Mouse (Mus musculus): ENCODE results near the gene Pomgnt1. TPM values are rescaled to one million over a fixed set of nuclear protein-coding genes. Genes with fewer than 3 reads are reported as not detected.

Gene Pomgnt1
- polyA plus RNA-seq, 1 experiment from 2014 or later = 74.8 TPM

DNA sequence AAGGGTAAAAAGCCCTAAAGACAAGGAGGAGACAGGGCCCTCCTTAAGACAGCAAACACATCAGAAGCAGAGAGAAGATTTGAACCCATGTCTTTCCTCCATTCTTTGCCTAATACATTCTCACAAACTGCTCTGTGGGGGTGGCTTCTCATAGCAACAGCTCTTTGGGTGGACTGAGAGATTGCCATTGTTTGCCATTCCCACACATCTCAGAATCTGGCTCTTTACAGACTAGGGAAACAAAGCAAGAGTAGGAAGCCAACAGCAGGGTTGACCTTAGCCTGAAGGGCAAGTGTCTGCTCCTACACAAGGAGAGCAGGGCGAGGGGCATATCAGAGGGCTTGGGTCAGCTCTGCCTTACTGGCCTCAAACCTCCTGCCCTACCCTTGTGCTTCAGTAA lies 18.1 kb downstream of the Pomgnt1 start:
- ATAC-seq (ENCODE audit: insufficient number of reproducible peaks, insufficient read depth, low FRiP score, low TSS enrichment, low read depth) = no peak
- Histone ChIP-seq H3K27me3 (peaks cover 21% of the 10 kb centered on the region), H3K9me3 (no peaks in the 10 kb centered on the region), H3K27ac (no peak overlapping the region), H3K4me1 (replicated peaks) (peaks cover 8% of the 10 kb centered on the region), H3K4me3 (replicated peaks) (no peak overlapping the region), H3K4me2 (no peak overlapping the region), H3K9ac (replicated peaks) (no peak overlapping the region), H3K36me3 (no peaks in the 10 kb centered on the region)
- WGBS = 83% methylated on average over 1 of the region's 1 CpGs

DNA sequence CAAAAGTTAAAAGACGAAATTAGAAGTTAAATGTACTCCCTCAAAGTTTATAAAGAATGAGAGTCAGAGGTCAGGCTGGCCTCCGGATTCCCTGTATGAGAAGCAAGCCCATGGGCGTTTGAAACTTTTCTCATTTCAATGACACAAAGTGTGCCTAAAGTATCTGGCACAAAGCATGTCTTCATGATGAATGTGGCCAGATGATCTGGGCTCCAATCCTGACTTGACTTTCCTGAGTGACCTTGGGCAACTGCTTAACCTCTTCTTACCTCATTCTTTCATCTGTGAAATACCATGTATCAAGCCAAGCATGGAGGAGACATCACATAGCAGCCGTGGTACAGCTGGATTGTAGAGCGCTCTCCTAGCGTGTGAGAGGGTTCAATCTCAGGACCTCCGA lies 18.6 kb downstream of the Pomgnt1 start:
- Histone ChIP-seq H3K9ac (replicated peaks) (no peak overlapping the region), H3K4me2 (no peak overlapping the region), H3K4me3 (replicated peaks) (no peak overlapping the region), H3K27me3 (peaks cover 21% of the 10 kb centered on the region), H3K9me3 (no peaks in the 10 kb centered on the region), H3K36me3 (no peaks in the 10 kb centered on the region), H3K27ac (no peak overlapping the region), H3K4me1 (replicated peaks) (peaks cover 8% of the 10 kb centered on the region)
- no peak for ATAC-seq (ENCODE audit: insufficient number of reproducible peaks, insufficient read depth, low FRiP score, low TSS enrichment, low read depth)
- 80% methylated on average over 7 of the region's 7 CpGs for WGBS

GRCm38 (mm10) chr4:116143317-116143811 lies 19.7 kb downstream of the Pomgnt1 start:
- no peaks in the 10 kb centered on the region for H3K9me3 ChIP-seq
- no peaks in the 10 kb centered on the region for H3K36me3 ChIP-seq
- peak overlapping the region; percentile 95 for H3K4me2 ChIP-seq
- ATAC-seq (ENCODE audit: insufficient number of reproducible peaks, insufficient read depth, low FRiP score, low TSS enrichment, low read depth) = no peak
- H3K4me1 ChIP-seq (replicated peaks) = peaks cover 8% of the 10 kb centered on the region
- peak overlapping the region; percentile 77 for H3K4me3 ChIP-seq (replicated peaks)
- H3K27me3 ChIP-seq = peaks cover 21% of the 10 kb centered on the region
- WGBS = 4% methylated on average over 7 of the region's 7 CpGs
- H3K9ac ChIP-seq (replicated peaks) = 0 out of 2 replicates have a peak overlapping the region, but pooled peaks have one; percentile 34
- H3K27ac ChIP-seq = no peak overlapping the region

- Histone ChIP-seq H3K4me3 (replicated peaks) (peak overlapping the region; percentile 77), H3K4me1 (replicated peaks) (peaks cover 8% of the 10 kb centered on the region), H3K36me3 (no peaks in the 10 kb centered on the region), H3K27me3 (peaks cover 21% of the 10 kb centered on the region), H3K4me2 (peak overlapping the region; percentile 95), H3K9me3 (no peaks in the 10 kb centered on the region), H3K27ac (no peak overlapping the region), H3K9ac (replicated peaks) (peak overlapping the region; percentile 69)
- under 1% methylated on average over 41 of the region's 47 CpGs for WGBS
- peak; percentile 67 for ATAC-seq (ENCODE audit: insufficient number of reproducible peaks, insufficient read depth, low FRiP score, low TSS enrichment, low read depth)
Observed at GRCm38 (mm10) chr4:116143891-116144717, 20.5 kb downstream of the Pomgnt1 start.

- peaks cover 4% of the 10 kb centered on the region; the same call in 1 of the 2 replicates for H3K27me3 ChIP-seq
- peak overlapping the region; percentile 90 for H3K27ac ChIP-seq
- peaks cover 30% of the 10 kb centered on the region for H3K36me3 ChIP-seq
- 18% methylated on average over 6 of the region's 6 CpGs for WGBS
- no peaks in the 10 kb centered on the region for H3K9me3 ChIP-seq
- peak overlapping the region; percentile 93 for H3K9ac ChIP-seq (replicated peaks)
- H3K4me1 ChIP-seq (replicated peaks) = peaks cover 15% of the 10 kb centered on the region
- peak overlapping the region; percentile 76 for H3K4me3 ChIP-seq (replicated peaks)
- no peak for ATAC-seq (ENCODE audit: insufficient number of reproducible peaks, insufficient read depth, low FRiP score, low TSS enrichment, low read depth)
- H3K4me2 ChIP-seq = peak overlapping the region; percentile 78
Observed at GRCm38 (mm10) chr4:116149812-116150155, 26.1 kb downstream of the Pomgnt1 start.

DNA sequence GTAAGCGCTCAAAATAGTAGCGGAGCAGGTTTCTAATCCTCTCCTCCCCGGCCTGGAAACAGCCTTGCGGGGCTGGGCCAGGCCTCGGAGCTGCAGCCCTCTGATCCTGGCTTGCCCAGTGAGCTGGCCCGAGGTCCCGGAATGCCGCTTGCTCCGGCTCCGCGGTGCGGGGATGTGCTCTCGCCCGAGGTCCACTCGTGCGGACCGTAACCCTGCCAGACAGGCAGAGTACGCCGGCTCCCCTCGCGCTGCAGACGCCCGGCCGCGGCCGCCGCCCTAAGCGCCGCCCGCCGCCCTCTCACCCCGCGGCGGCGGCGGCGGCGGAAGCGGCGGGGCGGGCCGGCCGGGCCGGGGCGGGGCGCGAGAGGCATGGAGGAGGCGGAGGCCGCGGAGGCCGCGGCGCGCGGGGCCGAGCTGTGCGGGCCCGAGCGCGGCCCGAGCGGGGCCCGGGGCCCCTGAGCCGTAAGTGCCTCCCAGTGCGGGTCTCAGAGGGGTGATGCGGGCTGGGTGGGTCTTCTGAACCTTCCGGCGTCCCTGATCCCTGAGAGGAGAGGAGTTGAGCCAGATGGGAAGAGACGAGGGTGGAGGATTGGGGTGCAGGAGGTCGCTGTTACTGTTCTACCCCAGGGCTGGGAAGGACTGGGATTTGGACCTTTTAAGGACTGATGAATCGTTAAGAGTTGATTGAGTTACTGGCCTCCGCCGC lies 26.7 kb downstream of the Pomgnt1 start:
- peak overlapping the region; percentile 90 for H3K27ac ChIP-seq
- peaks cover 4% of the 10 kb centered on the region; the same call in 1 of the 2 replicates for H3K27me3 ChIP-seq
- peaks cover 15% of the 10 kb centered on the region for H3K4me1 ChIP-seq (replicated peaks)
- peaks cover 35% of the 10 kb centered on the region for H3K36me3 ChIP-seq
- peak overlapping the region; percentile 78 for H3K4me2 ChIP-seq
- H3K4me3 ChIP-seq (replicated peaks) = peak overlapping the region; percentile 76
- under 1% methylated on average over 71 of the region's 73 CpGs for WGBS
- no peaks in the 10 kb centered on the region for H3K9me3 ChIP-seq
- peak overlapping the region; percentile 93 for H3K9ac ChIP-seq (replicated peaks)
- peak; percentile 81 for ATAC-seq (ENCODE audit: insufficient number of reproducible peaks, insufficient read depth, low FRiP score, low TSS enrichment, low read depth)

DNA sequence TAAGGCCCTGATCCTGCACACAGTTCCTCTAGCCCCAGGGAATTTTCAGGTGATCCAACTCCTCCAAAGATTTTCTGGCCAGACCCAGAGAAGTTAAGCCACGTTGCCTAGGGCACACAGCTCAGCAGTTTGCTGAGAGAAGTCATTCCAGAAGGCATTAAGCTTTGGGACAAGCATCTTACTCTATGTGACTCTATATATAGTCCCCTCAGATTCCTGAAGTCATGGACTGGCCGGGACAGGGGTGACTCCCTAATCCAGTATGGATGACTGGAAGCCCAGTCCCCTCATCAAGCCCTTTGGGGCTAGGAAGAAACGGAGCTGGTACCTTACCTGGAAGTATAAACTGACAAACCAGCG lies 27.2 kb downstream of the Pomgnt1 start:
- ATAC-seq (ENCODE audit: insufficient number of reproducible peaks, insufficient read depth, low FRiP score, low TSS enrichment, low read depth) = peak; percentile 21
- peaks cover 41% of the 10 kb centered on the region for H3K36me3 ChIP-seq
- no peaks in the 10 kb centered on the region for H3K27me3 ChIP-seq
- H3K9ac ChIP-seq (replicated peaks) = peak overlapping the region; percentile 93
- H3K4me3 ChIP-seq (replicated peaks) = peak overlapping the region; percentile 76
- 19% methylated on average over 4 of the region's 4 CpGs for WGBS
- H3K4me2 ChIP-seq = peak overlapping the region; percentile 78
- H3K9me3 ChIP-seq = no peaks in the 10 kb centered on the region
- peak overlapping the region; percentile 85 for H3K27ac ChIP-seq
- H3K4me1 ChIP-seq (replicated peaks) = peaks cover 15% of the 10 kb centered on the region

DNA sequence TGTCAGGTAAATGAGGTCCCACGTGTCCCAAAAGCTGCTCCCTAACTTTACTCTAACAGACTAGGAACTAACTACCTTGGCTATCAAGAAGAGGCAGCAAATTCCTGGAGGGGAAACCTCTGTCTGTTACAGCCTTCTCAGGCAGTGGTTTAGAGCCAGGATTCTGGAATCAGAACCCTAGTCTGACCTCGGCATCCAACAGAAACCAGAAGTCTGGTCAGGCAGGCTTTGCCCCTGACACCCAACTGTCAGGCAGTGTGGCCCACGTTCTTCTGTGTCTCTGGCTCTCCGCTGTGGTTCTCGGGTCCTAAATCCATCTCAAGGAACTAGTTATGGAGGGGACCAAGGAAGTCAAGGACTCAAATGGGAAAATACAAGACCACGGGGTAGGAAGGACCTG lies 27.6 kb downstream of the Pomgnt1 start, which contains the start of gene Lurap1:
Gene Lurap1 (minus strand): TSS at position 101 of the 400 bp plus-strand sequence.
- Histone ChIP-seq H3K27ac (peak within 1 kb of the TSS; percentile 90), H3K4me3 (replicated peaks) (peak within 1 kb of the TSS; percentile 76), H3K4me2 (peak within 1 kb of the TSS; percentile 78), H3K9ac (replicated peaks) (peak within 1 kb of the TSS; percentile 93), H3K4me1 (replicated peaks) (peaks cover 15% of the 10 kb centered on the region), H3K36me3 (peaks cover 44% of the 10 kb centered on the region), H3K9me3 (no peaks in the 10 kb centered on the region), H3K27me3 (no peaks in the 10 kb centered on the region)
- ATAC-seq (ENCODE audit: insufficient number of reproducible peaks, insufficient read depth, low FRiP score, low TSS enrichment, low read depth) = no peak
- WGBS = 68% methylated on average over 6 of the region's 6 CpGs

GRCm38 (mm10) chr4:116152702-116153101 lies 29.1 kb downstream of the Pomgnt1 start:
- Histone ChIP-seq H3K9ac (replicated peaks) (no peak overlapping the region), H3K27ac (no peak overlapping the region), H3K9me3 (no peaks in the 10 kb centered on the region), H3K27me3 (no peaks in the 10 kb centered on the region), H3K4me1 (replicated peaks) (peaks cover 15% of the 10 kb centered on the region), H3K4me2 (no peak overlapping the region), H3K36me3 (peaks cover 59% of the 10 kb centered on the region), H3K4me3 (replicated peaks) (no peak overlapping the region)
- 93% methylated on average over 15 of the region's 15 CpGs for WGBS
- no peak for ATAC-seq (ENCODE audit: insufficient number of reproducible peaks, insufficient read depth, low FRiP score, low TSS enrichment, low read depth)

GRCm38 (mm10) chr4:116157882-116158281 lies 34.2 kb downstream of the Pomgnt1 start:
- 81% methylated on average over 2 of the region's 2 CpGs for WGBS
- no peak overlapping the region for H3K9ac ChIP-seq (replicated peaks)
- no peaks in the 10 kb centered on the region for H3K4me1 ChIP-seq (replicated peaks)
- no peak overlapping the region for H3K27ac ChIP-seq
- peaks cover 85% of the 10 kb centered on the region for H3K36me3 ChIP-seq
- ATAC-seq (ENCODE audit: insufficient number of reproducible peaks, insufficient read depth, low FRiP score, low TSS enrichment, low read depth) = no peak
- H3K4me3 ChIP-seq (replicated peaks) = no peak overlapping the region
- no peak overlapping the region for H3K4me2 ChIP-seq
- H3K27me3 ChIP-seq = no peaks in the 10 kb centered on the region
- H3K9me3 ChIP-seq = no peaks in the 10 kb centered on the region

DNA sequence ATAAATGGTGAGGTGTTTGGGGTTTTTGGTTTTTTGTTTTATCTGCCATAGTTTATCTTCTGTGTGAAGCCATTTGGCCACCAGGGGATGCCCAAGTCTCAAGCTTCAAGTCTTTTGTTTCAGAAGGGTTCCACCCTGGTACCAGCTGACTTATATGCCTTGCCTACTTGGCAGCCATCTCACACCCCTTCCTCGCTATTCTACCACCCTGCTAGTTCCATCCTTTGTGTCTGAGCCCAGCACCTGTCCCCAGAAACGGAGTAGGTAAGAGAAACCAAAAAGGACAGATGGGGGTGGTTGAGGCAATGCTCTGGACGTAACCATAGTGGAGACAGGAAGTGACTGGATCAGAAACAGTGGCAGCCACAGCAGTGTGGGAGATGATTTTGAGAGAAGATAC lies 36.3 kb downstream of the Pomgnt1 start:
- no peak overlapping the region for H3K4me3 ChIP-seq (replicated peaks)
- ATAC-seq (ENCODE audit: insufficient number of reproducible peaks, insufficient read depth, low FRiP score, low TSS enrichment, low read depth) = no peak
- H3K4me2 ChIP-seq = no peak overlapping the region
- peaks cover 3% of the 10 kb centered on the region; the same call in 1 of the 2 replicates for H3K4me1 ChIP-seq (replicated peaks)
- no peak overlapping the region for H3K9ac ChIP-seq (replicated peaks)
- WGBS = 78% methylated on average over 3 of the region's 3 CpGs
- H3K9me3 ChIP-seq = no peaks in the 10 kb centered on the region
- H3K36me3 ChIP-seq = peaks cover 65% of the 10 kb centered on the region
- H3K27me3 ChIP-seq = no peaks in the 10 kb centered on the region
- no peak overlapping the region for H3K27ac ChIP-seq

Data from limb, embryonic 12.5 days (tissue).